Mouse (Mus musculus) intestine, embryonic 15.5 days (tissue): ENCODE data around the gene Zfp574. TPM values are rescaled to one million over a fixed set of nuclear protein-coding genes. Genes with fewer than 3 reads are reported as not detected.

Source experiments
- ATAC-seq: fragments of 200-750 bp; cut with Nextera tagmentation; 2 replicates; pipeline ENCODE4 v1.8.0; 2017; ENCODE audit warnings: moderate TSS enrichment, moderate library complexity
- H3K27ac ChIP-seq: fragments of 300-500 bp; sonication (generic); 2 replicates; pipeline ENCODE4 v1.5.1; 2015; ENCODE audit warnings: mild to moderate bottlenecking, inconsistent platforms
- H3K27me3 ChIP-seq: fragments of 300-500 bp; sonication (generic); replicated peaks from 2 replicates; pipeline ENCODE4 v1.6.1; 2015; ENCODE audit warnings: inconsistent platforms
- H3K36me3 ChIP-seq: fragments of 300-500 bp; sonication (generic); 2 replicates; pipeline ENCODE4 v1.6.1; 2015; ENCODE audit warnings: inconsistent platforms
- H3K4me1 ChIP-seq: fragments of 300-500 bp; sonication (generic); replicated peaks from 2 replicates; pipeline ENCODE4 v1.6.1; 2015; ENCODE audit warnings: inconsistent platforms
- H3K4me2 ChIP-seq: fragments of 300-500 bp; sonication (generic); replicated peaks from 2 replicates; pipeline ENCODE4 v1.6.1; 2015; ENCODE audit warnings: mild to moderate bottlenecking, inconsistent platforms
- H3K4me3 ChIP-seq: fragments of 300-500 bp; sonication (generic); replicated peaks from 2 replicates; pipeline ENCODE4 v1.5.1; 2015; ENCODE audit warnings: inconsistent platforms
- H3K9ac ChIP-seq: fragments of 300-500 bp; sonication (generic); 2 replicates; pipeline ENCODE4 v1.6.1; 2015; ENCODE audit warnings: inconsistent platforms
- H3K9me3 ChIP-seq: fragments of 300-500 bp; sonication (generic); 2 replicates; pipeline ENCODE4 v1.6.1; 2016; ENCODE audit warnings: inconsistent platforms
- WGBS: fragments of 180-500 bp; shearing (Covaris S2); methylation state at CpG from one replicate; pipeline ENCODE4 v1.1.7; 2015; 5-methylcytosine and 5-hydroxymethylcytosine counted together
- polyA plus RNA-seq: library from polyadenylated mRNA; unstranded; fragments of >200 nt; fragmentation: Nextera tagmentation; extraction: Ambion mirVana; gene quantifications from 2 replicates; pipeline ENCODE4 v1.2.1, GENCODE M21; 2015

The Zfp574 gene
- polyA plus RNA-seq, 1 experiment from 2014 or later = 24.7 TPM

DNA sequence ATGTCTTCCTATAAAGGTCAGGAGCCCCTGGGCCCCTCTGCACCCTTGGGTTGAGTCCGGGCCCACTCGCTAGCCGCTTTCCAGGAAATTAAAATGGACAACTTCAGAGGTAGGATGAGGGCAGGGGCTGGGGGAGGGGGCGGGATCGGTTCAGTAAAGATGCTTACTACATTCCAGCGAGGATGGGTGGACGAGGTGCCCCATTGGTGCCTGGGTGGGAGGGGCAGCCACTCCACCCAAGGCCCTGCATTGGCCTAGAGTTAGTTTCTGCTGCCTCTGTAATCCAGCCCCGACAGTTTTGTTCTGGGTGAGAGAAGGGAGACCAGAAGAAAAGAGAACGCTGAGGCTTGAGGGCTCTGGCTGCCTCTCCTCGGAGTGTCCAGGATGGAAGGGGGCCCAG lies 17.5 kb downstream of the Zfp574 start:
- WGBS = 39% methylated on average over 10 of the region's 10 CpGs

GRCm38 (mm10) chr7:25098169-25098568 lies 25.8 kb downstream of the Zfp574 start:
- Histone ChIP-seq H3K4me1 (no peaks in the 10 kb centered on the region), H3K27ac (no peak overlapping the region), H3K9me3 (no peaks in the 10 kb centered on the region), H3K4me3 (no peak overlapping the region), H3K27me3 (0 out of 2 replicates have a peak, but pooled peaks cover 4% of the 10 kb centered on the region), H3K36me3 (no peaks in the 10 kb centered on the region), H3K9ac (no peak overlapping the region), H3K4me2 (no peak overlapping the region)
- WGBS = 67% methylated on average over 3 of the region's 3 CpGs
- no peak for ATAC-seq

More for the DNA sequence above, 17.5 kb downstream of the Zfp574 start:
- Histone ChIP-seq H3K4me2 (no peak overlapping the region), H3K4me3 (no peak overlapping the region), H3K4me1 (peaks cover 5% of the 10 kb centered on the region; the same call in 1 of the 2 replicates), H3K27me3 (no peaks in the 10 kb centered on the region), H3K36me3 (peaks cover 10% of the 10 kb centered on the region; the same call in 1 of the 2 replicates), H3K27ac (no peak overlapping the region), H3K9ac (no peak overlapping the region), H3K9me3 (no peaks in the 10 kb centered on the region)
- no peak; the same call in 1 of the 2 replicates for ATAC-seq

DNA sequence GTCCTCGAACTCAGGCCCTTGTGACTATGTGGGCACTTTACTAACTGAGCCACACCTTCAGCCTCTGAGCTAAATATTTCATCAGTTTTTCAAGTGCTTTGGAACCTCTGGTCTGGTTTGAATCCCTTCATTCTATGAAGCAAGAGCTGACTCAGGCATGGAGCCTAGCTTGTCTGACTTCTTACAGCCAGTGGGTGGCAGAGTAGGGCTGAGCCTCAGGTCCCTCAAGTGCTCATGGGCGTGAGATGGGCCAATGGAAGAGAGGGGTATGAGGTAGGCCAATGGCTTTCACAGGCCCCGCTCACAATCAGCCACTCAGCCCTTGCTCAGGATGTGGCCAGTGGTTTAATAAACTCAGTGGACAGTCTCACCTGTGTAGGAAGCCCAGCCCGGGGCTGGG lies 27.2 kb downstream of the Zfp574 start:
- Histone ChIP-seq H3K36me3 (no peaks in the 10 kb centered on the region), H3K9me3 (no peaks in the 10 kb centered on the region), H3K4me2 (no peak overlapping the region), H3K4me1 (no peaks in the 10 kb centered on the region), H3K27ac (no peak overlapping the region), H3K4me3 (no peak overlapping the region), H3K27me3 (0 out of 2 replicates have a peak, but pooled peaks cover 4% of the 10 kb centered on the region), H3K9ac (no peak overlapping the region)
- WGBS = 57% methylated on average over 4 of the region's 4 CpGs
- no peak for ATAC-seq

DNA sequence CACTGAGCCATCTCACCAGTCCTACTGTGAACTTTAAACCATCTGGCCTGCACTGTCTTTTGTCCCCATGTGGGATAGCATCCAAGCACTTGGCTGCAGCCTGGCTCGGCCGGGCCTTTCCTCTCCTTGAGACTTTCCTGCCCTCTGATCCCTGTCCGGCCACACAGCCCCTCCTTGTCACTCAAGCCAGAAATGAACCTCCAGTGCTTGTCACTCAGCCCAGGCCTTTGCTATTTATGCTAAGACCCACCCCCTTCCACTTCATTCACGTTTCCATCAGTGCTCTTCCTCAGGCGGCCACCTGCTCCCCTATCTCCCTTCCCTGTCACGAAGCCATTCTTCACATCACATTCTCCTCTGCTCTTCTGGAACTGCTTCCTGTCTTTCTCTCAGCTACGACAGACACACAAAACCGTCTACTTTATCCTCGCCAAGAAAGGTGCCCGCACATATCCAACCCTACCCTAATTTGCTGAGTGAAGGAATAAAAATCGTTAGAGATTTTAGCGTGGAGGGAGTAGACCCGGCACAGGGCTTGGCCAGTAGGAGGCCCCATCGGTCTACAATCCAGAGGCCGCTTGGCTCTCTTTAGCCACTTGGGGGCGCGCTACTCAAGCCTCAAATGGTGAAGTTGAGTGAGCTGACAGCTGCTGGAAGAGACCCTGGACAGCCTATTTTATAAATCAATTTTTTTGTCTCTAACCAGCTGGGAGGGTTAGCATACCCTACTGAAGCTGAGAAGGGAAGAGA lies 33.2 kb downstream of the Zfp574 start:
- ATAC-seq = peak; percentile 34; the same call in 1 of the 2 replicates
- no peaks in the 10 kb centered on the region for H3K9me3 ChIP-seq
- no peak overlapping the region for H3K4me3 ChIP-seq
- 20% methylated on average over 17 of the region's 17 CpGs for WGBS
- no peaks in the 10 kb centered on the region for H3K4me1 ChIP-seq
- no peak overlapping the region for H3K4me2 ChIP-seq
- no peak overlapping the region for H3K9ac ChIP-seq
- no peaks in the 10 kb centered on the region for H3K27me3 ChIP-seq
- H3K27ac ChIP-seq = no peak overlapping the region
- H3K36me3 ChIP-seq = no peaks in the 10 kb centered on the region

DNA sequence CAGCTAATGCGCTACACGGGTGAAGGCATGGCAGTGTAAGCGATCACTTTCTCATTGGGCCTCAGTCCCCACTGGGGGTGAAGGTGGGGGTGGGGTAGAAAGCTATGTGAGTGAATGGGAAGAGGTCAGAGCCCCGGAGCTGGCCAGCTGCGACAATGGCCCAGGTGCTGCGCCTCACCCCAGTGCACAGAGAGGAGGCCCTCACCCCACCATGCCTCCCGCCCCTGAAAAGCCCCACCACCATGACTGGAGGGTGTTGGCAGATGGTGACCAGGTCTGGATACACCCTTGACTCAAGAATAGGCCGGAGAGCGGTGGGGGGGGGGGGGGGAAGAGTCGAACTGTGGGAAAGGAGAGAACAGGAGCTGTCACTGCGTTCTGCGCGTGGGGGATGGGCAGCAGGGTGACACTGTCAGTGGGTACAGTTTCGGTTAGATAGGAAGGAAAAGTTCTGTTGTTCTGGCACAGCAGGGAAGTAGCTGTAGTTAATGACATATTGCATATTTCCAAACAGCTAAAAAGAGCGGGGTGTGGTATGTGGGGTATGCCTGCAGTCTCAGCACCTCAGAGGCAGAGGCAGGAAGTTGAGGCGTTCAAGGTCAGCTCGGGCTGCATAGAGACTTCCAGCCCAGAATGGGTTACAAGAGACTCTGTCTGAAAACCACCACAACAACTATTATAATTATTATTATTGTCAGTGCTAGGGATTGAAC lies 34.6 kb downstream of the Zfp574 start:
- H3K4me3 ChIP-seq = no peak overlapping the region
- H3K27me3 ChIP-seq = no peaks in the 10 kb centered on the region
- ATAC-seq = peak; percentile 31; the same call in 1 of the 2 replicates
- H3K9me3 ChIP-seq = no peaks in the 10 kb centered on the region
- no peak overlapping the region for H3K4me2 ChIP-seq
- H3K9ac ChIP-seq = no peak overlapping the region
- no peak overlapping the region for H3K27ac ChIP-seq
- H3K36me3 ChIP-seq = no peaks in the 10 kb centered on the region
- WGBS = 55% methylated on average over 16 of the region's 17 CpGs
- H3K4me1 ChIP-seq = no peaks in the 10 kb centered on the region

DNA sequence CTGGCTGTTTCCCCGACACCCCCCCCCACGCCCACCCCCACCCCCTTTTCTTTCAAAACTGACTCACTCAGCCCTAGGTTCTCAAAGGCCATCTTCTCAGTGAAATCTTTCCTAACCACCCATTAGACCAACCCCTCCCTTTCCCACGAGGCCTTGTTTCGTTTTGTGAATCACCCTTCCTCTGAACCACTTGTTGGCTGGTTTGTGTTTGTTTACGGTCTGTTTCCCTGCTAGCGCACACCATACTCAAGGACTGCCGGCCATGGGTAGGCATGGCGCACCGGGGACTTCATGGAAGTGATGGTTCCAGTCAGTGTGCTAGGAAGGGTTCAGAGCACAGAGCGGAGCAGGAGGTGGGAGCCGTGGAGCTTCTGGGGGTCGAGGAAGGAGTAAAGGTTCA lies 37.0 kb downstream of the Zfp574 start:
- no peak for ATAC-seq

DNA sequence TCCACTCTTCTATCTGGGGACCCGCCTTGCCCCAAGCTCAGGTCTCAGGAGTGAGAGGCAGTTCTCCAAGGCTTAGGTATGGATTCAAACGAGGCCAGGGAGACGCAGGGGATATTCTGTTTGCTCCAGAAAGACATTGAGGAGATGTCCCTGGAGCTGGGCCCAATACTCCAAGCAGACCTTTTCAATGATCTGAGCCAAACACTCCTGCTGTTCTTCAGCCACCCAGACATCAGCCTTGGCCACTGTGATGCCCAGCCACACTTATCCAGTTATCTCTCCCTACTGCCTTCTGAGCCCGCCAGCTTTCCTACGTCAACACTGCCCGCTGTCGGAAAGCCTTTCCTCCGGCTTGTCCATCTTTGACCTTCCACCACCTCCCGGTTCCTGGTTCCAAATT lies 38.0 kb downstream of the Zfp574 start:
- H3K9ac ChIP-seq = no peak overlapping the region
- H3K4me1 ChIP-seq = no peaks in the 10 kb centered on the region
- ATAC-seq = no peak
- no peak overlapping the region for H3K4me2 ChIP-seq
- no peak overlapping the region for H3K27ac ChIP-seq
- H3K36me3 ChIP-seq = no peaks in the 10 kb centered on the region
- 88% methylated on average over 9 of the region's 9 CpGs for WGBS
- H3K4me3 ChIP-seq = no peak overlapping the region
- peaks cover 5% of the 10 kb centered on the region; the same call in 1 of the 2 replicates for H3K27me3 ChIP-seq
- no peaks in the 10 kb centered on the region for H3K9me3 ChIP-seq

More for the DNA sequence above, 37.0 kb downstream of the Zfp574 start:
- Histone ChIP-seq H3K4me3 (no peak overlapping the region), H3K9ac (no peak overlapping the region), H3K27ac (no peak overlapping the region), H3K27me3 (no peaks in the 10 kb centered on the region), H3K4me2 (no peak overlapping the region), H3K4me1 (no peaks in the 10 kb centered on the region), H3K9me3 (no peaks in the 10 kb centered on the region), H3K36me3 (no peaks in the 10 kb centered on the region)
- whole genome bisulfite sequencing = 75% methylated on average over 12 of the region's 12 CpGs

DNA sequence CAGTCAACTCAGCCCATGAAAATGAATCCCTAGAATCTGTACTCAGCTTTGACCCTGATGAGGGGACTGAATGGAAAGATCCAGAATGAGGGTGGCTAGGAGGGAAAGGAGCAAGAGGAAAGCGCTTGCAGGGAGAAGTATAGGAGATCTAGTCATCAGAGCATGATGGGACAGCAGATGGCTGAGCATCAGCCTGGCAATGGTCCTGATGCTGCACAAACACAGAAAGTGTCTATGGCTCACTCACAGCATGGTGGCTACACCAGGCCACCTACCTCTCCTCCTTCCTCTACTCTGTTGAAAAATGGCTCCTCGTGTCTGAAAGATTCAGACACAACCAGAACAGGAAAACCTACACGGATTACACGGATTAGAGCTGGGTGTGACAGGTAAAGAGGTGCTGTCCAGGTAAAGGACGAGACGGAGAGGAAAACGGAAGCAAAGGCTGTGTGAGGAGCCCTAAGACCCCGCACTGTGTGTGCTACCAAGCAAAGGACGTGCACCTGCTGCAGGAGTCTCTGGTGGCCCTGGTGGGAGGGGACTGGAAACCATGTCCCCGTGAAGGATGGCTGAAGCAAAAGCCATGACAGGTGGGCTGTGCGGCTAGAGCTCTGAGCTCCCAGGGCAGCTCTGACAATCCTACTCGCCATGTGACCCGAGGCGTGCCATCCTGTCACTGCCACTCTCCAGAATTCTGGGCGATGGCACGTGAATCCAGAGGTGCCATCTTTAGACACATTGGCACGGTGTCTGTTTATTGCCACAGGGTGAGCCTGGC lies 40.0 kb downstream of the Zfp574 start:
- H3K4me1 ChIP-seq = no peaks in the 10 kb centered on the region

GRCm38 (mm10) chr7:25112956-25113603 lies 40.7 kb downstream of the Zfp574 start:
- ATAC-seq = no peak
- Histone ChIP-seq H3K27ac (no peak overlapping the region), H3K27me3 (peaks cover 5% of the 10 kb centered on the region; the same call in 1 of the 2 replicates), H3K9ac (no peak overlapping the region), H3K4me2 (no peak overlapping the region), H3K36me3 (no peaks in the 10 kb centered on the region), H3K4me1 (no peaks in the 10 kb centered on the region), H3K4me3 (no peak overlapping the region), H3K9me3 (no peaks in the 10 kb centered on the region)
- 82% methylated on average over 16 of the region's 16 CpGs for WGBS

More for the DNA sequence above, 40.0 kb downstream of the Zfp574 start:
- Histone ChIP-seq H3K4me2 (no peak overlapping the region), H3K36me3 (no peaks in the 10 kb centered on the region), H3K27me3 (peaks cover 5% of the 10 kb centered on the region; the same call in 1 of the 2 replicates), H3K9me3 (no peaks in the 10 kb centered on the region), H3K27ac (no peak overlapping the region), H3K4me3 (no peak overlapping the region), H3K9ac (no peak overlapping the region)
- WGBS = 83% methylated on average over 17 of the region's 17 CpGs
- no peak for ATAC-seq

GRCm38 (mm10) chr7:25120061-25120834 lies 47.9 kb downstream of the Zfp574 start:
- 71% methylated on average over 14 of the region's 25 CpGs for WGBS
- no peak overlapping the region for H3K4me3 ChIP-seq
- H3K27ac ChIP-seq = no peak overlapping the region
- H3K36me3 ChIP-seq = no peaks in the 10 kb centered on the region
- H3K27me3 ChIP-seq = peaks cover 2% of the 10 kb centered on the region; the same call in 1 of the 2 replicates
- no peak for ATAC-seq
- no peak overlapping the region for H3K4me2 ChIP-seq
- H3K4me1 ChIP-seq = no peaks in the 10 kb centered on the region
- no peak overlapping the region for H3K9ac ChIP-seq
- no peaks in the 10 kb centered on the region for H3K9me3 ChIP-seq

DNA sequence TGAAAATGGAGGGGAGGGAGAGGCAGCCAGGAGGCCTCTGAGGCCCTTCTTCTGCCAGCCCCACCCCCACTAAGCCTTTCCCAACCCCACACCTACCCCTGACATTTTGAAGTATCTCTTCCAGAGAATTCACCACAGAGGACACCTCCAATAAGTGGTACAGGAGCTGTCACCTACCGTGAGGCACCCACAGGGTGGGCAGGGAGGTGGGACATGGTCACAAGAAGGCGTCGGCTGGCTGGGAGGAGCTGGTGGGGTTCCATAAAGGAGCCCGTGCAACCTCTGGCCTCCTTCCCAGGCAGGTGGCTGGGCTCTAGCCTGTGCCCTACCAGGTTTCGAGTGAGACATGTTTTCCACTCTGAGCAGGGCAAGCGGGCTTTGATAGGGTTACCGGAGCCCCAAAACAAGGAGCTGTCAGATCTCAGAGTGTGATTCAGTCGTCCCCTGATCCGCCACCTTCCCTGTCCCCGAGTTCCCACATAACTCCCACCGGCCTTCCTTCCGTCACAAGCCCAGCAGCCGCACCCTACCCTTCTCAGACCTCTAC lies 48.9 kb downstream of the Zfp574 start:
- Histone ChIP-seq H3K27ac (no peak overlapping the region), H3K4me1 (no peaks in the 10 kb centered on the region), H3K9me3 (no peaks in the 10 kb centered on the region), H3K27me3 (no peaks in the 10 kb centered on the region), H3K4me3 (no peak overlapping the region), H3K9ac (no peak overlapping the region), H3K4me2 (no peak overlapping the region), H3K36me3 (no peaks in the 10 kb centered on the region)
- ATAC-seq = no peak
- WGBS = 65% methylated on average over 13 of the region's 13 CpGs
